Mouse (Mus musculus) lung, postnatal 10 days (tissue): ENCODE measurements around the gene Sun1.

Experiments
- DNase-seq: peaks from one replicate; pipeline ENCODE4 v3.0.0; 2021

The Sun1 gene

GRCm38 (mm10) chr5:139252081-139252909 is 51.9 kb downstream of the Sun1 start, which contains the start of gene Get4:
Get4 (plus strand) TSS chr5:139252324.
- peak; percentile 100 for DNase-seq

- DNase-seq: no peak
These were observed 52.4 kb downstream of the Sun1 start for GRCm38 (mm10) chr5:139252910-139253245.

- DNase-seq: peak; percentile 84
These were observed 52.9 kb downstream of the Sun1 start for GRCm38 (mm10) chr5:139253301-139253741.

- DNase-seq: no peak
These were observed 54.5 kb downstream of the Sun1 start for GRCm38 (mm10) chr5:139254938-139255337.

- no peak for DNase-seq
These were observed 55.3 kb downstream of the Sun1 start for GRCm38 (mm10) chr5:139255777-139256176.

- no peak for DNase-seq
These were observed 55.9 kb downstream of the Sun1 start for GRCm38 (mm10) chr5:139256211-139256765.

GRCm38 (mm10) chr5:139257265-139257664 is 56.8 kb downstream of the Sun1 start:
- no peak for DNase-seq

GRCm38 (mm10) chr5:139257818-139258217 is 57.4 kb downstream of the Sun1 start:
- no peak for DNase-seq

- no peak for DNase-seq
These were observed 58.1 kb downstream of the Sun1 start for GRCm38 (mm10) chr5:139258371-139259035.

GRCm38 (mm10) chr5:139259853-139260252 is 59.4 kb downstream of the Sun1 start:
- DNase-seq: peak; percentile 53

GRCm38 (mm10) chr5:139261403-139261802 is 61.0 kb downstream of the Sun1 start:
- no peak for DNase-seq

- no peak for DNase-seq
These were observed 67.2 kb downstream of the Sun1 start for GRCm38 (mm10) chr5:139267661-139268060.

GRCm38 (mm10) chr5:139270806-139271521 is 70.5 kb downstream of the Sun1 start:
- DNase-seq: peak; percentile 86

- DNase-seq: no peak
These were observed 71.6 kb downstream of the Sun1 start for GRCm38 (mm10) chr5:139271994-139272554.

- DNase-seq: no peak
These were observed 76.8 kb downstream of the Sun1 start for GRCm38 (mm10) chr5:139277287-139277686.

- DNase-seq: peak; percentile 78
These were observed 81.1 kb downstream of the Sun1 start for GRCm38 (mm10) chr5:139281373-139282112.

GRCm38 (mm10) chr5:139282191-139282590 is 81.8 kb downstream of the Sun1 start:
- DNase-seq: peak; percentile 93

- no peak for DNase-seq
These were observed 83.2 kb downstream of the Sun1 start for GRCm38 (mm10) chr5:139283460-139284180.

- DNase-seq: no peak
These were observed 85.1 kb downstream of the Sun1 start for GRCm38 (mm10) chr5:139285383-139286067.

- peak; percentile 60 for DNase-seq
These were observed 85.9 kb downstream of the Sun1 start for GRCm38 (mm10) chr5:139286142-139286941.
